ENCODE assay signal across 25 mouse cellular contexts in genomic region chr11:116083096-116083672, GRCm38 (mm10). TPM values are rescaled to one million over a fixed set of nuclear protein-coding genes. Genes with fewer than 3 reads are reported as not detected.
DNase-seq lines count a peak whose midpoint lies in the region; ATAC-seq and TF ChIP-seq lines count a peak whose summit lies in the region.
"Had no signal": no experiment of that assay in that cellular context is flagged by ENCODE, and none has a peak within 500 bp of the region (broad histone marks: within the 10 kb centered on the region; RNA-seq: fewer than 3 reads in every experiment).

No protein-coding gene starts in this region.

- no peak for TF ChIP-seq CTCF in liver, embryonic 14.5 days (IDR thresholded peaks at IDR 0.05; ENCODE audit: low read depth)

- no peaks in the 10 kb centered on the region for H3K9me3 ChIP-seq in hindbrain, embryonic 11.5 days (ENCODE audit: control insufficient read depth, low read length)
- no peaks in the 10 kb centered on the region for H3K9me3 ChIP-seq in hindbrain, embryonic 16.5 days (ENCODE audit: control insufficient read depth, low read length)
- H3K9me3 ChIP-seq in liver, embryonic 14.5 days (ENCODE audit: control insufficient read depth, low read length): no peaks in the 10 kb centered on the region
- no peaks in the 10 kb centered on the region for H3K9me3 ChIP-seq in liver, embryonic 11.5 days (ENCODE audit: control insufficient read depth, low read length)
- H3K9me3 ChIP-seq: embryonic facial prominence, embryonic 12.5 days; heart, embryonic 12.5 days had no signal

- H3K27ac ChIP-seq in hindbrain, embryonic 11.5 days (ENCODE audit: low read depth, low read length): no peak overlapping the region
- no peak overlapping the region for H3K27ac ChIP-seq in hindbrain, embryonic 16.5 days (ENCODE audit: low read depth, low read length)
- H3K27ac ChIP-seq in liver, embryonic 14.5 days: peak overlapping the region; percentile 87
- H3K27ac ChIP-seq in liver, embryonic 11.5 days (ENCODE audit: low read depth, low read length): no peak overlapping the region
- H3K27ac ChIP-seq: embryonic facial prominence, embryonic 12.5 days; heart, adult 2 months had no signal

- ATAC-seq in hindbrain, embryonic 11.5 days (ENCODE audit: low FRiP score): no peak
- no peak for ATAC-seq in hindbrain, embryonic 16.5 days
- ATAC-seq in liver, embryonic 14.5 days (ENCODE audit: insufficient read depth): no peak
- ATAC-seq in liver, embryonic 11.5 days (replicated peaks; ENCODE audit: low FRiP score): no peak
- ATAC-seq: CD4-positive, CD25-positive, alpha-beta regulatory T cell, adult 4 months; forebrain, embryonic 14.5 days had no signal

- H3K9ac ChIP-seq in hindbrain, embryonic 11.5 days (ENCODE audit: low read depth, low read length): 0 out of 2 replicates have a peak overlapping the region, but pooled peaks have one; percentile 8
- H3K9ac ChIP-seq in hindbrain, embryonic 16.5 days (ENCODE audit: low read depth, low read length): no peak overlapping the region
- H3K9ac ChIP-seq in liver, embryonic 14.5 days (replicated peaks): no peak overlapping the region
- H3K9ac ChIP-seq in liver, embryonic 11.5 days (ENCODE audit: low read depth, low read length): no peak overlapping the region
- H3K9ac ChIP-seq: embryonic facial prominence, embryonic 12.5 days; heart, embryonic 12.5 days; lung, embryonic 14.5 days had no signal

- H3K4me3 ChIP-seq in hindbrain, embryonic 11.5 days (ENCODE audit: low read depth, low read length): no peak overlapping the region
- H3K4me3 ChIP-seq in hindbrain, embryonic 16.5 days (ENCODE audit: low read length): no peak overlapping the region
- no peak overlapping the region for H3K4me3 ChIP-seq in liver, embryonic 14.5 days (ENCODE audit: insufficient read depth in 1 of 2, low read depth in 2 of 2, low read length in 2 of 2)
- H3K4me3 ChIP-seq in liver, embryonic 11.5 days (ENCODE audit: low read depth, low read length): no peak overlapping the region
- H3K4me3 ChIP-seq: embryonic facial prominence, embryonic 12.5 days; heart, adult 2 months; heart, embryonic 12.5 days had no signal

- no peak overlapping the region for H3K4me2 ChIP-seq in hindbrain, embryonic 11.5 days (replicated peaks; ENCODE audit: low read depth, low read length)
- no peak overlapping the region for H3K4me2 ChIP-seq in hindbrain, embryonic 16.5 days (ENCODE audit: low read length)
- H3K4me2 ChIP-seq in liver, embryonic 14.5 days (ENCODE audit: low read depth): no peak overlapping the region
- no peak overlapping the region for H3K4me2 ChIP-seq in liver, embryonic 11.5 days
- H3K4me2 ChIP-seq: embryonic facial prominence, embryonic 12.5 days; heart, embryonic 12.5 days; lung, embryonic 14.5 days had no signal

- peaks cover 7% of the 10 kb centered on the region for H3K4me1 ChIP-seq in hindbrain, embryonic 11.5 days (replicated peaks; ENCODE audit: control insufficient read depth, insufficient read depth, low read length)
- H3K4me1 ChIP-seq in hindbrain, embryonic 16.5 days (ENCODE audit: control insufficient read depth, insufficient read depth, low read depth, low read length): peaks cover 12% of the 10 kb centered on the region
- H3K4me1 ChIP-seq in liver, embryonic 14.5 days (replicated peaks; ENCODE audit: control insufficient read depth in 2 of 2, insufficient read depth in 2 of 2, low read length in 1 of 2): peaks cover 46 to 52% of the 10 kb centered on the region in 2 experiments
- H3K4me1 ChIP-seq in liver, embryonic 11.5 days (replicated peaks; ENCODE audit: control insufficient read depth, insufficient read depth, low read length): peaks cover 56% of the 10 kb centered on the region

- 89% methylated on average over 14 of the region's 14 CpGs for WGBS in hindbrain, embryonic 11.5 days
- WGBS in hindbrain, embryonic 16.5 days: 89% methylated on average over 14 of the region's 14 CpGs
- 85% methylated on average over 14 of the region's 14 CpGs for WGBS in liver, embryonic 14.5 days (ENCODE audit: insufficient replicate concordance)
- 90% methylated on average over 14 of the region's 14 CpGs for WGBS in liver, embryonic 11.5 days

- H3K36me3 ChIP-seq in hindbrain, embryonic 11.5 days (ENCODE audit: control insufficient read depth, insufficient read depth, low read length): 0 out of 2 replicates have a peak, but pooled peaks cover 8% of the 10 kb centered on the region
- peaks cover 33% of the 10 kb centered on the region for H3K36me3 ChIP-seq in hindbrain, embryonic 16.5 days (ENCODE audit: control insufficient read depth, insufficient read depth, low read length)
- peaks cover 54% of the 10 kb centered on the region for H3K36me3 ChIP-seq in liver, embryonic 14.5 days (replicated peaks; ENCODE audit: control insufficient read depth, insufficient read depth, low read depth)
- peaks cover 33% of the 10 kb centered on the region for H3K36me3 ChIP-seq in liver, embryonic 11.5 days (ENCODE audit: control insufficient read depth, insufficient read depth, low read length)

- no peak for TF ChIP-seq EP300 in liver, embryonic 14.5 days (IDR thresholded peaks at IDR 0.05; ENCODE audit: low read depth)

- no peaks in the 10 kb centered on the region for H3K27me3 ChIP-seq in hindbrain, embryonic 11.5 days (ENCODE audit: control insufficient read depth, insufficient read depth, low read length)
- no peaks in the 10 kb centered on the region for H3K27me3 ChIP-seq in hindbrain, embryonic 16.5 days (replicated peaks; ENCODE audit: control insufficient read depth, insufficient read depth, low read length)
- H3K27me3 ChIP-seq in liver, embryonic 14.5 days (ENCODE audit: control insufficient read depth, insufficient read depth, low read length): no peaks in the 10 kb centered on the region
- H3K27me3 ChIP-seq in liver, embryonic 11.5 days (replicated peaks; ENCODE audit: control insufficient read depth, insufficient read depth, low read length): no peaks in the 10 kb centered on the region
- H3K27me3 ChIP-seq: embryonic facial prominence, embryonic 12.5 days; heart, embryonic 12.5 days had no signal

- DNase-seq in cerebellum, adult 9-11 months: peak; percentile 67
- no peak for DNase-seq in cerebellum, adult 8-10 months
- no peak for DNase-seq in hindbrain, embryonic 11.5 days (ENCODE audit: low spot score)
- DNase-seq in liver, embryonic 14.5 days (ENCODE audit: low read depth in 3 of 3, low spot score in 3 of 3): no peak
- DNase-seq in liver, embryonic 11.5 days (ENCODE audit: low spot score): no peak
- DNase-seq in layer of hippocampus, adult 18-20 months (ENCODE audit: low spot score in 2 of 2): no peak
- DNase-seq: adrenal gland, postnatal 25 days; embryo, embryonic 11 days; gastrocnemius, postnatal 36 days; heart, adult 2 months; kidney, adult 11 months; kidney, postnatal 14 days; layer of hippocampus, postnatal 36 days; left cerebral cortex, postnatal 4 days; lung, embryonic 14.5 days; lung, postnatal 14 days; midbrain, embryonic 14.5 days; thymus, adult 2 months; thymus, postnatal 36 days had no signal

RNA-seq across cellular contexts. Expression of gene Wbp2, which starts 3.6 kb away (rescaled TPM):
- 85.4 and 88.6 TPM in 2 replicates for polyA plus RNA-seq in hindbrain, embryonic 11.5 days (2014; fragmentation: Nextera tagmentation; extraction: Ambion mirVana)
- polyA plus RNA-seq in hindbrain, embryonic 16.5 days (2015; fragmentation: Nextera tagmentation; extraction: Ambion mirVana): 183 and 225 TPM in 2 replicates
- polyA plus RNA-seq in liver, embryonic 14.5 days (2012; rRNA removed): 46.2 and 57.4 TPM in 2 replicates
- polyA plus RNA-seq in liver, embryonic 14.5 days (2014; fragmentation: Nextera tagmentation; extraction: Ambion mirVana): 74.5 and 87.6 TPM in 2 replicates
- polyA plus RNA-seq in liver, embryonic 11.5 days (2014; fragmentation: Nextera tagmentation; extraction: Ambion mirVana): 98.8 and 105 TPM in 2 replicates
- 100 to 1,000 TPM; 450 to 480 TPM for total RNA-seq in layer of hippocampus, adult 18-20 months (2021)

RNA-seq across cellular contexts. Expression of gene Unc13d, which starts 5.4 kb away (rescaled TPM):
- 1.1 and 1.3 TPM in 2 replicates for polyA plus RNA-seq in hindbrain, embryonic 11.5 days (2014; fragmentation: Nextera tagmentation; extraction: Ambion mirVana)
- 0.69 and 0.80 TPM in 2 replicates for polyA plus RNA-seq in hindbrain, embryonic 16.5 days (2015; fragmentation: Nextera tagmentation; extraction: Ambion mirVana)
- 18.7 and 19.6 TPM in 2 replicates for polyA plus RNA-seq in liver, embryonic 14.5 days (2012; rRNA removed)
- 14.9 and 16.8 TPM in 2 replicates for polyA plus RNA-seq in liver, embryonic 14.5 days (2014; fragmentation: Nextera tagmentation; extraction: Ambion mirVana)
- polyA plus RNA-seq in liver, embryonic 11.5 days (2014; fragmentation: Nextera tagmentation; extraction: Ambion mirVana): 44.8 and 45.3 TPM in 2 replicates
- 1 to 10 TPM; 1.6 to 3.0 TPM for total RNA-seq in layer of hippocampus, adult 18-20 months (2021)

RNA-seq across cellular contexts. Expression of gene Trim47, which starts 43.8 kb away (rescaled TPM):
- 3.0 TPM in 2 replicates for polyA plus RNA-seq in hindbrain, embryonic 11.5 days (2014; fragmentation: Nextera tagmentation; extraction: Ambion mirVana)
- 13.5 and 14.5 TPM in 2 replicates for polyA plus RNA-seq in hindbrain, embryonic 16.5 days (2015; fragmentation: Nextera tagmentation; extraction: Ambion mirVana)
- 1.8 and 2.0 TPM in 2 replicates for polyA plus RNA-seq in liver, embryonic 14.5 days (2012; rRNA removed)
- 2.2 and 3.2 TPM in 2 replicates for polyA plus RNA-seq in liver, embryonic 14.5 days (2014; fragmentation: Nextera tagmentation; extraction: Ambion mirVana)
- 6.3 and 6.6 TPM in 2 replicates for polyA plus RNA-seq in liver, embryonic 11.5 days (2014; fragmentation: Nextera tagmentation; extraction: Ambion mirVana)
- total RNA-seq in layer of hippocampus, adult 18-20 months (2021): 1 to 10 TPM; 4.8 to 6.2 TPM
- total RNA-seq: monocyte, adult 5-6 weeks had no signal
- polyA plus RNA-seq: CD4-positive, CD25-positive, alpha-beta regulatory T cell, adult 4 months had no signal

RNA-seq across cellular contexts. Expression of gene Trim65, which starts 47.7 kb away (rescaled TPM):
- polyA plus RNA-seq in hindbrain, embryonic 11.5 days (2014; fragmentation: Nextera tagmentation; extraction: Ambion mirVana): 1.4 and 2.5 TPM in 2 replicates
- 3.0 and 4.2 TPM in 2 replicates for polyA plus RNA-seq in hindbrain, embryonic 16.5 days (2015; fragmentation: Nextera tagmentation; extraction: Ambion mirVana)
- polyA plus RNA-seq in liver, embryonic 14.5 days (2012; rRNA removed): 1.4 and 1.5 TPM in 2 replicates
- 0.83 and 0.97 TPM in 2 replicates for polyA plus RNA-seq in liver, embryonic 14.5 days (2014; fragmentation: Nextera tagmentation; extraction: Ambion mirVana)
- polyA plus RNA-seq in liver, embryonic 11.5 days (2014; fragmentation: Nextera tagmentation; extraction: Ambion mirVana): 3.1 and 3.5 TPM in 2 replicates
- 1 to 10 TPM; 6.7 to 8.3 TPM for total RNA-seq in layer of hippocampus, adult 18-20 months (2021)

RNA-seq across cellular contexts. Expression of gene Unk, which starts 53.1 kb away (rescaled TPM):
- 25.8 and 26.9 TPM in 2 replicates for polyA plus RNA-seq in hindbrain, embryonic 11.5 days (2014; fragmentation: Nextera tagmentation; extraction: Ambion mirVana)
- polyA plus RNA-seq in hindbrain, embryonic 16.5 days (2015; fragmentation: Nextera tagmentation; extraction: Ambion mirVana): 30.1 and 37.6 TPM in 2 replicates
- 10.4 and 12.1 TPM in 2 replicates for polyA plus RNA-seq in liver, embryonic 14.5 days (2012; rRNA removed)
- 6.4 and 7.9 TPM in 2 replicates for polyA plus RNA-seq in liver, embryonic 14.5 days (2014; fragmentation: Nextera tagmentation; extraction: Ambion mirVana)
- polyA plus RNA-seq in liver, embryonic 11.5 days (2014; fragmentation: Nextera tagmentation; extraction: Ambion mirVana): 28.9 and 34.1 TPM in 2 replicates
- total RNA-seq in layer of hippocampus, adult 18-20 months (2021): 10 to 100 TPM; 20.6 to 23.1 TPM
